Mouse (Mus musculus) brain, embryonic 14.5 days (tissue): ENCODE results near the gene Rapgefl1.

Source experiments
- CTCF ChIP-seq: fragments of 200-500 bp; IDR thresholded peaks from 2 replicates; pipeline ENCODE4 v1.5.1; 2012; ENCODE audit warnings: inconsistent platforms, mild to moderate bottlenecking, moderate library complexity, borderline replicate concordance; ENCODE audit not compliant: insufficient read depth, insufficient read length; ENCODE audit errors: extremely low read depth
- POLR2A ChIP-seq: fragments of 200-500 bp; IDR thresholded peaks from 2 replicates; pipeline ENCODE4 v1.6.1; 2012; ENCODE audit warnings: mild to moderate bottlenecking, inconsistent platforms, borderline replicate concordance; ENCODE audit not compliant: poor library complexity, insufficient read depth, insufficient read length, severe bottlenecking; ENCODE audit errors: extremely low read depth

- TF ChIP-seq CTCF (no peak), POLR2A (no peak)
These were observed 48.4 kb upstream of the Rapgefl1 start for GRCm38 (mm10) chr11:98788139-98788538.
